Mouse (Mus musculus) intestine, embryonic 14.5 days (tissue): ENCODE results near the gene Zfp52. TPM values are rescaled to one million over a fixed set of nuclear protein-coding genes. Genes with fewer than 3 reads are reported as not detected.

Experiments used
- ATAC-seq: fragments of 200-750 bp; cut with Nextera tagmentation; replicated peaks from 2 replicates; pipeline ENCODE4 v1.8.0; 2017; ENCODE audit warnings: low read depth, moderate number of reproducible peaks, moderate TSS enrichment, moderate library complexity; ENCODE audit not compliant: low FRiP score, low TSS enrichment
- DNase-seq: peaks from one replicate; pipeline ENCODE4 v3.0.0-alpha.2; 2018; ENCODE audit warnings: low spot score
- H3K27ac ChIP-seq: fragments of 300-500 bp; sonication (generic); 2 replicates; pipeline ENCODE4 v1.5.1; 2014; ENCODE audit warnings: low read depth, mild to moderate bottlenecking, control low read depth
- H3K27me3 ChIP-seq: fragments of 300-500 bp; sonication (generic); replicated peaks from 2 replicates; pipeline ENCODE4 v1.6.1; 2014; ENCODE audit warnings: low read length, control low read depth; ENCODE audit not compliant: control insufficient read depth, insufficient read depth
- H3K36me3 ChIP-seq: fragments of 300-500 bp; sonication (generic); 2 replicates; pipeline ENCODE4 v1.6.1; 2014; ENCODE audit warnings: low read length, control low read depth; ENCODE audit not compliant: control insufficient read depth, insufficient read depth
- H3K4me1 ChIP-seq: fragments of 300-500 bp; sonication (generic); replicated peaks from 2 replicates; pipeline ENCODE4 v1.6.1; 2014; ENCODE audit warnings: low read length, control low read depth, mixed read lengths; ENCODE audit not compliant: control insufficient read depth, insufficient read depth
- H3K4me2 ChIP-seq: fragments of 300-500 bp; sonication (generic); 2 replicates; pipeline ENCODE4 v1.6.1; 2014; ENCODE audit warnings: low read length
- H3K4me3 ChIP-seq: fragments of 300-500 bp; sonication (generic); 2 replicates; pipeline ENCODE4 v1.5.1; 2014; ENCODE audit warnings: low read depth, low read length, control low read depth, mixed read lengths
- H3K9ac ChIP-seq: fragments of 300-500 bp; sonication (generic); 2 replicates; pipeline ENCODE4 v1.6.1; 2014; ENCODE audit warnings: mild to moderate bottlenecking, low read length
- H3K9me3 ChIP-seq: fragments of 300-500 bp; sonication (generic); 2 replicates; pipeline ENCODE4 v1.6.1; 2016; ENCODE audit warnings: low read length, control low read depth; ENCODE audit not compliant: control insufficient read depth
- WGBS: fragments of 180-500 bp; shearing (Covaris S2); extraction: QIAGEN DNeasy Blood & Tissue Kit; methylation state at CpG from one replicate; pipeline ENCODE4 v1.1.7; 2014; 5-methylcytosine and 5-hydroxymethylcytosine counted together
- polyA plus RNA-seq: library from polyadenylated mRNA; unstranded; fragments of >200 nt; fragmentation: Nextera tagmentation; extraction: Ambion mirVana; gene quantifications from 2 replicates; pipeline ENCODE4 v1.2.1, GENCODE M21; 2014

Zfp52 gene
- polyA plus RNA-seq, 1 experiment from 2014 or later = 2.9 TPM

- no peak for DNase-seq
- no peak overlapping the region for H3K4me2 ChIP-seq
- H3K36me3 ChIP-seq = peaks cover 61% of the 10 kb centered on the region
- ATAC-seq = no peak; the same call in 1 of the 2 replicates
- H3K27ac ChIP-seq = no peak overlapping the region
- H3K4me3 ChIP-seq = no peak overlapping the region
- no peaks in the 10 kb centered on the region for H3K9me3 ChIP-seq
- H3K4me1 ChIP-seq = no peaks in the 10 kb centered on the region
- no peaks in the 10 kb centered on the region for H3K27me3 ChIP-seq
- H3K9ac ChIP-seq = no peak overlapping the region
- 28% methylated on average over 5 of the region's 5 CpGs for WGBS
Observed at GRCm38 (mm10) chr17:21579493-21580175, 44.3 kb downstream of the Zfp52 start.

- H3K27ac ChIP-seq = no peak overlapping the region
- no peak overlapping the region for H3K4me3 ChIP-seq
- WGBS = 85% methylated on average over 2 of the region's 2 CpGs
- H3K4me2 ChIP-seq = no peak overlapping the region
- DNase-seq = no peak
- H3K9me3 ChIP-seq = no peaks in the 10 kb centered on the region
- no peak overlapping the region for H3K9ac ChIP-seq
- H3K4me1 ChIP-seq = no peaks in the 10 kb centered on the region
- peaks cover 72% of the 10 kb centered on the region for H3K36me3 ChIP-seq
- H3K27me3 ChIP-seq = no peaks in the 10 kb centered on the region
- no peak for ATAC-seq
Observed at GRCm38 (mm10) chr17:21585521-21585920, 50.2 kb downstream of the Zfp52 start.

Other genes with a start within 250 kb of the Zfp52 start
- gene Vmn1r237, start 223.7 kb upstream of the Zfp52 start, polyA plus RNA-seq = not detected in 2 replicates
- 3.1 and 3.4 TPM in 2 replicates for gene Zfp677, start 151.8 kb upstream of the Zfp52 start, polyA plus RNA-seq
- gene Zfp54, start 112.3 kb upstream of the Zfp52 start, polyA plus RNA-seq = 4.8 and 6.1 TPM in 2 replicates
- 14.3 and 16.5 TPM in 2 replicates for gene Zfp51, start 85.2 kb upstream of the Zfp52 start, polyA plus RNA-seq
- gene Zfp53, start 46.5 kb upstream of the Zfp52 start, polyA plus RNA-seq = 13.3 and 13.7 TPM in 2 replicates
- 24.7 and 28.5 TPM in 2 replicates for gene Zfp948, start 31.5 kb downstream of the Zfp52 start, polyA plus RNA-seq
- 3.9 and 5.1 TPM in 2 replicates for gene Zfp983, start 115.1 kb downstream of the Zfp52 start, polyA plus RNA-seq
- gene Gm10226, start 156.3 kb downstream of the Zfp52 start, polyA plus RNA-seq = 4.5 and 8.1 TPM in 2 replicates
- 11.1 and 13.2 TPM in 2 replicates for gene Zfp760, start 172.2 kb downstream of the Zfp52 start, polyA plus RNA-seq
- gene Zfp229, start 195.3 kb downstream of the Zfp52 start, polyA plus RNA-seq = 4.6 and 7.8 TPM in 2 replicates